Mouse (Mus musculus) left cerebral cortex, postnatal 10 days (tissue): ENCODE results near the gene Tmem59. TPM values are rescaled to one million over a fixed set of nuclear protein-coding genes. Genes with fewer than 3 reads are reported as not detected.

Source experiments
- DNase-seq, 2 experiments: peaks; one replicate each; pipeline ENCODE4 v3.0.0; 2021 to 2022; ENCODE audit warnings: low spot score in 2 of 2, mixed read lengths in 1 of 2; ENCODE audit errors: extremely low spot score in 1 of 2
- intact Hi-C: fragments of 180-260 bp; cut with DNase I; formaldehyde crosslinking; loops from one replicate; pipeline ENCODE4 v1.15.1; 2025
- total RNA-seq, 2 experiments: library from RNA; stranded (reverse); gene quantifications; 2 replicates each; pipeline ENCODE4 v1.2.3; 2021

Gene Tmem59
- total RNA-seq, 2 experiments from 2014 or later = 168 to 176 TPM

GRCm38 (mm10) chr4:107177506-107177905 lies 693 bp upstream of the Tmem59 start:
- DNase-seq = no peak
- intact Hi-C loops = no loop called here

GRCm38 (mm10) chr4:107178830-107179490 lies 761 bp downstream of the Tmem59 start, which contains the start of gene Tceanc2:
Gene Tceanc2, minus strand, starts transcription at chr4:107179116.
- peak in 1 of 2 experiments; percentile 73 for DNase-seq
- intact Hi-C loops = no loop called here

- no peak for DNase-seq
- intact Hi-C loops = no loop called here
Observed at GRCm38 (mm10) chr4:107179561-107179960, 1.4 kb downstream of the Tmem59 start.

- no peak for DNase-seq
- intact Hi-C loops = loop anchor here (10.0 kb wide), 1 partner anchor 164 kb away; no protein-coding TSS in a partner anchor
Observed at GRCm38 (mm10) chr4:107180746-107181145, 2.5 kb downstream of the Tmem59 start.

GRCm38 (mm10) chr4:107181866-107182265 lies 3.7 kb downstream of the Tmem59 start:
- intact Hi-C loops = loop anchor here (10.0 kb wide), 1 partner anchor 163 kb away; no protein-coding TSS in a partner anchor

GRCm38 (mm10) chr4:107182796-107183195 lies 4.6 kb downstream of the Tmem59 start:
- intact Hi-C loops = loop anchor here (10.0 kb wide), 1 partner anchor 162 kb away; no protein-coding TSS in a partner anchor

More at GRCm38 (mm10) chr4:107181866-107182265, 3.7 kb downstream of the Tmem59 start:
- no peak for DNase-seq

GRCm38 (mm10) chr4:107183203-107183602 lies 5.0 kb downstream of the Tmem59 start:
- DNase-seq = no peak
- intact Hi-C loops = loop anchor here (10.0 kb wide), 1 partner anchor 162 kb away; no protein-coding TSS in a partner anchor

More at GRCm38 (mm10) chr4:107182796-107183195, 4.6 kb downstream of the Tmem59 start:
- DNase-seq = no peak

- intact Hi-C loops = loop anchor here (5.0 to 10.0 kb wide), 2 partner anchors 52 to 159 kb away; no protein-coding TSS in a partner anchor
- no peak for DNase-seq
Observed at GRCm38 (mm10) chr4:107185703-107186102, 7.5 kb downstream of the Tmem59 start.

- intact Hi-C loops = no loop called here
- DNase-seq = no peak
Observed at GRCm38 (mm10) chr4:107193841-107194240, 15.6 kb downstream of the Tmem59 start.

- intact Hi-C loops = no loop called here
- no peak for DNase-seq
Observed at GRCm38 (mm10) chr4:107196454-107196853, 18.3 kb downstream of the Tmem59 start.

GRCm38 (mm10) chr4:107198072-107198471 lies 19.9 kb downstream of the Tmem59 start:
- intact Hi-C loops = no loop called here
- DNase-seq = no peak

- intact Hi-C loops = loop anchor here (5.0 kb wide), 1 partner anchor 36 kb away; no protein-coding TSS in a partner anchor
Observed at GRCm38 (mm10) chr4:107201779-107202178, 23.6 kb downstream of the Tmem59 start.

GRCm38 (mm10) chr4:107203001-107203400 lies 24.8 kb downstream of the Tmem59 start:
- intact Hi-C loops = loop anchor here (5.0 kb wide), 1 partner anchor 34 kb away; no protein-coding TSS in a partner anchor
- DNase-seq = no peak

More at GRCm38 (mm10) chr4:107201779-107202178, 23.6 kb downstream of the Tmem59 start:
- no peak for DNase-seq

GRCm38 (mm10) chr4:107207016-107207415 lies 28.8 kb downstream of the Tmem59 start:
- DNase-seq = no peak
- intact Hi-C loops = no loop called here

GRCm38 (mm10) chr4:107208880-107209279 lies 30.7 kb downstream of the Tmem59 start, which contains the start of gene Ldlrad1:
Gene Ldlrad1, plus strand, starts transcription at chr4:107209180.
- intact Hi-C loops = no loop called here
- no peak for DNase-seq

GRCm38 (mm10) chr4:107210483-107211097 lies 32.4 kb downstream of the Tmem59 start:
- no peak for DNase-seq
- intact Hi-C loops = no loop called here

GRCm38 (mm10) chr4:107211465-107211864 lies 33.3 kb downstream of the Tmem59 start:
- peak; percentile 20 to 45 for DNase-seq
- intact Hi-C loops = no loop called here

- intact Hi-C loops = no loop called here
Observed at GRCm38 (mm10) chr4:107211936-107212335, 33.7 kb downstream of the Tmem59 start.

GRCm38 (mm10) chr4:107213279-107214011 lies 35.2 kb downstream of the Tmem59 start:
- intact Hi-C loops = no loop called here
- DNase-seq = no peak

More at GRCm38 (mm10) chr4:107211936-107212335, 33.7 kb downstream of the Tmem59 start:
- DNase-seq = no peak
